Mouse (Mus musculus) heart, postnatal 10 days (tissue): ENCODE data around the gene Id2. TPM values are rescaled to one million over a fixed set of nuclear protein-coding genes. Genes with fewer than 3 reads are reported as not detected.

ENCODE experiments used
- DNase-seq, 2 experiments: peaks; one replicate each; pipeline ENCODE4 v3.0.0; 2021
- intact Hi-C: fragments of 180-260 bp; cut with DNase I; formaldehyde crosslinking; loops from one replicate; pipeline ENCODE4 v1.15.1; 2025
- total RNA-seq, 2 experiments: library from RNA; stranded (reverse); gene quantifications; 2 replicates each; pipeline ENCODE4 v1.2.3; 2021

Id2 gene
- total RNA-seq, 2 experiments from 2014 or later = 22.2 to 22.3 TPM

DNA sequence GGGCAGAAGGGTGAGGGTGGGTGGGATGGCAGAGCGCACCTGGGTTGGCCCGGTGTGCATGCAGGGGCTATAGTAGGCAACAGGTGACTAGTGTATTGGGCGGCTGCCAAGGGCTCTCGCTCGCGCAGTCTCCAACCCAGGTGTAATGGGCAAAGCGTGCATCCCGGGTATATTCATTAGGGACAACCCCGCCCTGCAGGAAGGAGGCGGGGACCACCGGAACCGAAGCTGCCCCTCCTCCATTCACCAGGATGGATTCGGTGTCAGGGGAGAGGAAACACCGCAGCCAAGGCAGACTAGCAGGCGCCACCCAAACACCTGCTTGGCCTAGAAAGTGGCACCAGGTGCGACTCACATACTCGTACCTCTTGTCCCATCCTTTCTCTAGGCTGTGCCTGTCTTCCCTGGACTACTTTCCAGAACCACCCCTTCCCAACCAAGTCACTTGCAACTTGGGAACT, 4.2 kb downstream of the Id2 start:
- intact Hi-C loops = loop anchor here (1.0 to 10.0 kb wide), 9 partner anchors 270 to 1184 kb away; no protein-coding TSS in a partner anchor
- peak in 1 of 2 experiments; percentile 39 for DNase-seq

DNA sequence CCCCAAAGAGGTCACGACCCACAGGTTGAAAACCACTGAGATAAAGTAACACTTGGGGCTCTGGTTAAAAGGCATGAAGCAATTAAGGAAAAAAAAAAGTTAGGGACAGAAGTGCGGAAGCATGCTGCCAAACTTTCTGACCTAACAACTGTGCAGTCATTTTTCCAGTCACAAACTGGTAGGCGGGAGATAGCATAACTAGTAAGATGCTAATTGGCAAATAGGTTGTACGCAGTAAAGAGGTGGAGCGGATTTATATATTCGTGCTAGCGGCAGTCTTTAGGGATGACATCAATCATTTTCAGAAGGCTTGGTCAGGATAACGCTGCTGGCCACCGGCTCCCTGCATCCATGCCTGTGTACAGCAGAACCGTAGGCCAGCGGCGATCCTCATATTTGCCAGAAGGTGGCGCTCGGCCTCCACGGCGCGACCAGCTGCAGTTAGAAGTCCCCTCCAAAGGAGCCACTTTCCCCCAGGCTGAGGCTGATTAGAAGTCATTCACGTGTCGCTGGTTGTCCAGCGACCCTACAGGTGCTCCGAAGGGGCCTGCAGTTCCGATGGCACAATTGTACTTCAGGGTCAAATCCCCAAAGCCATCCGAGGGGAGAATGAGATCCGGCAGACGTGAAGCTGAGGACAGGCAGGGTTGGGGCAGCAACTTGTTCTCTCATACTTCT, 4.8 kb downstream of the Id2 start:
- intact Hi-C loops = loop anchor here (1.0 to 10.0 kb wide), 9 partner anchors 270 to 1185 kb away; no protein-coding TSS in a partner anchor

DNA sequence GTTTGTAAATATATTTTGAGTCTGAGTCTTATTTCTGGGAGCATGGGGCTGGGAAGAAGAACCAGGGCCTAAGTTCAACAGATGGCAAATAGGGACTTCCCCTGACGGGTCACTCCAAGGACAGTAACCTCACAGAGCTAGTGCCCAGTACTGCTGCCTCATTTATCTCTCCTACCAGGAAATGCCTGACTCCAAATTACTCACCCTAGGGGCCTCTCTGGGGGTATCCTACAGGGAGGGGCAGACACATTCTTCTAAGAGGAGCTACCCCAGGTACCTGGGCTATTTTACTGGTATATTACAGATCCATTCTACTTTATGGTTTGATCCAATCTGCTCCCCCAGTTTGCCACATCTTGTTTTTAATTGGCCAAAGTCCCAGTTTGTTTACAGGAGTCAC, 7.5 kb downstream of the Id2 start:
- DNase-seq = no peak
- intact Hi-C loops = no loop called here

More for the DNA sequence above, 4.8 kb downstream of the Id2 start:
- DNase-seq = peak; percentile 91 to 92

DNA sequence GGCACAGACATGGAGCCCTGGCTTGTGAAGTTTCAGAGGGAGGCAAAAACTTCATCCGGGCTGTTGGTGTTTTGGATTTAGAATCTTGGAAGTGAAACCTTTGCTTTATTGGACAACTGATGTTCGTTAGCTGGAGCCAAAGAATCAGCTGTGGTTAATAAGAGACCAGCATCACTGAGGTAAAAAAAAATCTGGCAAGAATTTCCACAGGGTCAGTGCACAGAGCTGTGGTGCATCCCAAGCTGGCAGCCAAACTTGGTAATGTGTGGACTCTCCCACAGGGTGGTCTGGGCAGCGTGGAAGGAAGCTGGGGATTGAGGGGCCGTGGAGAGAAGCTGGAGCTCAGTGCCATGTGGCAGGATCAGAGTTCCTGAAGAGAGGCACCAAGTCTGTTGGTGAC, 10.0 kb downstream of the Id2 start:
- DNase-seq = no peak
- intact Hi-C loops = no loop called here

DNA sequence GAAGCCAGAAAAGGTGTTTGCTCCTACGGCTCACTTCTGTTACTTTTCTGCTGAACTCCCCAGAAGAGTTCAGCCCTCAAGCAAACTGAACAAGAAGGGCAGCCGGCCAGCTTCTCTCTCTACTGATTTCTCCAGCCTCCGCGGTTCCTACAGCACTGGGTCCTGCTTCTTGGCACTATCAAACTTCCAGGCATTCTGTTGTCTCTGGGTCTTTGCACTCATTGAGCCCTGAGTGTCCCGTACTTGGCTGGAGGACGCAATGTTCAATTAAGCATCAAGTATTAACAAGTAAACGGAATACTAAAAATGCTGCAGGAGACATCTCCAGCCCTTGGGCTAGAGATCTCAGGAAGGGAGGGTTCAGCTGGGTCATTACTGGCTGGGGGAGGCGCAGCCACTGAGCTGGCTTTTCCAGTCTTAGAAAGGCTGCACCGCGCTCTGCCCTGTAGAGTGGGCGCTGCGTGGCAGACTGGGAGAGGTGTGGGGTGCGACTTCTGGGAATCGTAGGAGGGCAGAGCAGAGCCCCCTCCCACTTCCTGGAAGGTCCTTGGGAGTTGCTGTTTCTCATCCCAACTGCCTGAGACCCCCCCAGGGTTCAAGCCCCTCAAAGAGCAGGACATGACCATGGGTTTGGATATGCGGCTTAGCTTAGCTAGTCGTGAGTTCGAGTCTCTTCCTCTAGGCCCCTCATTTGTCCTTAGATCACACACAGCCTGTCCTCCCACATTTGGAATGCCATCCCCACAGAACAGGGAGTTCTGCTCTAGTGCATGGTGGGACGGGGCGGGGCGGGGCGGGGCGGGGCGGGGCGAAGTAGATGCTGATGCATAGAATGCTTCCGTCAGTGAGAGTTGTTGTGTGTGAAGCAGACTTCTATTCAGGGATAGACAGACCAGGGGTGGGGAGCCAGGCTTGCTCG, 13.4 kb downstream of the Id2 start:
- no peak for DNase-seq
- intact Hi-C loops = no loop called here

DNA sequence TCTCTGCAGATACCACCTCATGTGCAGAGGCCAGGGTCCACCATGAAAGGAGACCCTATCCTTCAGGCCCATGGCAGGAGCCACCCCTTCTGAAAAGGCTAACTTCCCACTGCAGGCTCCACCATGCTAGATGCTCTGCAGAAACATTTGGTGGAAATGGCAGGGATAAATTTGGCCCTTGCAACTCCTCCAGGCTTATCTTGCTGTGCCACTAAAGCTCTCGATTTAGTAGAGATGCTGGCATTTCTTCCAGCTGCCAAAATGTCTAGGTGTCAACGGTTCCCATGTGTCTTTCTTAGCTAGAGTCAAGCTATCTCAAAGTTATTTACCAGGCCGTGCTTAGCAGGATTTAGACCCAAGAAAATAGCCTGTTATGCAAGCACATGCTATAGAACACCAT, 22.6 kb downstream of the Id2 start:
- DNase-seq = no peak
- intact Hi-C loops = no loop called here

DNA sequence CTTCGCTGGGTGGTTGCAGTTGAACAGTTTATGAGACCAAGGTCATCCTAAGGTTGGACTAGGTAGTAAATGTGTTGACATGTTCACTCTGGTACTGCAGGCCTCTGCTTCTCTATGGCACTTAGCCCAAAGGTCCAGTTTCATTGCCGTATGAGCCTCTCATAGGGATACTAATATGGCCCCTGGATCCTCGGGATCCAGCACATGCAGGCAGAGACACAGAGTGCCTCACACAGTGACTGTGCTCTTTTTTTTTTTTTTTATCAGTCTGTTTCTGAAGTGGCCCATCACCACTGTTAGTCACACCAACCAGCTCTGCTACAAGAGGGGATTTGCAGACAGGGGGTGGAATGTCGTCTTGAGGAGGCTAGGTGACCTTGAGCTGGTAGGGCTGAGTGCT, 23.6 kb downstream of the Id2 start:
- intact Hi-C loops = no loop called here
- DNase-seq = no peak

DNA sequence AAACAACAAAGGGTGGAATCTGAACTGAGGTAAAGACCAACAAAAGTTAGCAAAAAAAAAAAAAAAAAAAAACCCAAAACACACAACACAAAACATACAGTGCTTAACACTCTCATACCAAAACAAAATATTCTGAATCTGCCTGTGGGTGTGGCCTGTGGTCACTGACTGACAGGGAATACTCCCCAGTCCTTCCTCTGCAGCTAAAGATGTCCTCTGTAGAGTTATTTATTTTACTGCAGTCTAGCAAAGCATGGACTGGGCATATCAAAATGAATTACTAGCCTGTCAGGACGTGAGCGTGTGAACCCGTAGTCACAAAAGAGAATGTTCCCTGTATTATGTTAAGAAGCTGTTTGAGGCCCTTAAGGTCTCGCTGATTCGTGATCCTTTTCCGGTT, 34.7 kb downstream of the Id2 start:
- DNase-seq = no peak
- intact Hi-C loops = no loop called here

DNA sequence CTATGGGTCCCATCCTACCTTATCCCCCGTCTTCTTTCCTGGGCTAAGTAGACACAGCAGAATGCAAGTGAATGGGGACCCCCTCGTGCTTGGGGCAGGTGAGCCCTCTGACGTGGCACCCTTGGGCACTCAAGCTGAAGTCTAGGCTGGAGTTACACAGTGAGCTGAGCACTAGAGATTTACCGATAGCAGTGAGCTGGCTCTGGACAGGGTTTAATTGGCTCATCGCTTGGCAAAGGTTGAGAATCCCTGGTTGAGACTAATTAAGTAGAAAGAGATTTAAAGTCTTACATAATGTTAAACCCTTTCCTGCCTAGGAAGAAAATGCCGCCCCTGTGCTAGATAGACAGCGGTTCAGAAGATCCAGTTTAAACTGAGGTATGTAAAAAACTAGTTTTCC, 36.0 kb downstream of the Id2 start:
- no peak for DNase-seq
- intact Hi-C loops = no loop called here

DNA sequence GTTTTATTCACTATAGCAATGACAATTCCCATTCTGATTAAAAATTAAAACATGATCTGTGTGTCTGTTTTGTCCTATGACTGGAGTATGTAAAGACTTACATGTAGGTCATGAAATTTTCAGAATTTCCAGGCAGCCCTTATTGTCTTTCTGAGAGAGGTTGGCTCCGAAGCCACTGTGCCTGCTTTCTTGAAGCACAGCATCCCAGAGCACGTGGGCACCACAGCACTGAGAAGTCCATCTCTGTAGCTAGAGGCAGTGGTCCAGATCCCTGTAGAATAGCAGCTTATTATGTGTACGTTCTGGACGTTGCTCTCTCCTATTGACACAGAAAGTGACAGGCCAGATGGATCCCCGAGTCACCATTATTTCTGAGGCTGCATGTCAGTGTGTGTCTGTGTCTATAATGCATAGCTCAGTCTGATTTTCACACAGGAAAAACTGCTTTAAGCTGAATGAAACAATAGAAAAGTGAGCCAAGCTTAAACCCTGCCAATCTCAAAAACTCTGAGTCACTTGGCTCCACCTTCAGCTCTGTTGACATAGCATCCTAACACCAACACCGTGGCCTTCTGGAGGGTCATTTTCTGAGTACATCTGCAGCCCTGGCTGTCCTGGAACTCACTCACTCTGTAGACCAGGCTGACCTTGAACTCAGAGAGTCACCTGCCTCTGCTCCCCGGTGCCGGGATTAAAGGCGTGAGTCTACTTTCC, 37.3 kb downstream of the Id2 start:
- intact Hi-C loops = no loop called here
- DNase-seq = no peak

DNA sequence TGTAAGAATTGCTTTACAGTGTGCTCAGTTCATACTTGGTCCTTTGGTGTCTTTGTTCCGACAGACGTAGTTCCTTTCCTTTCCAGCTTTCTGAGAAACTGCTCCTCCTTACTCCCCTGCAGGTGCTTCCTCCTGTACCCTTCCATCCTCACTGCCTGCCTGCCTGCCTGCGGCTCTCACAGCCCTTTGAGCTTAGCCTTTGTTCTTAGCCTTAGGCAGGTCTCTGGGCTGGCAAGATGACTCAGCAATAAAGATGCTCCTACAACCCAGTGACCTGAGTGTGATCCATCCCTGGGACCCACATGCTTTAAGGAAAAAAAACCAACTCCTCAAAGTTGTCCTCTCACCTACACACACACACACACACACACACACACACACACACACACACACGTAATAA, 42.0 kb downstream of the Id2 start:
- DNase-seq = no peak
- intact Hi-C loops = no loop called here

DNA sequence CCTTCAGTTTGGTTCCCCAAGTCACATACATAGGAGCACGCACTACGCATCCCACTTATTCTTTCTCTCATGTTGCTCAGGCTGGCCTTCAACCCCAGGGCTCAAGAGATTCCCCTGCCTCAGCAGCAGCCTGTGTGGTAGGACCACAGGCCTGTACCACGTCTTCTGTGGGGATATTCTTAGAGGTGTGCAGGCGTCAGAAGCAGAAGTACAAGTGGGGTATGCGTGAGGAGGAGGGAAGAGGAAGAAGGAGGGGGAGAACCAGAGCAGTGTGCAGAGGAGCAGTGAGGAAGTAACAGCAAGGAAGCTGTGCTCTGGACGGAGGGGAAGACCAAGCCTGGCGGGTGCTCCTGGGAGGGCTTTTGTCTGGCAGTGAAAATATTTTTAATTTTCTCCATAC, 42.4 kb downstream of the Id2 start:
- intact Hi-C loops = no loop called here
- no peak for DNase-seq

DNA sequence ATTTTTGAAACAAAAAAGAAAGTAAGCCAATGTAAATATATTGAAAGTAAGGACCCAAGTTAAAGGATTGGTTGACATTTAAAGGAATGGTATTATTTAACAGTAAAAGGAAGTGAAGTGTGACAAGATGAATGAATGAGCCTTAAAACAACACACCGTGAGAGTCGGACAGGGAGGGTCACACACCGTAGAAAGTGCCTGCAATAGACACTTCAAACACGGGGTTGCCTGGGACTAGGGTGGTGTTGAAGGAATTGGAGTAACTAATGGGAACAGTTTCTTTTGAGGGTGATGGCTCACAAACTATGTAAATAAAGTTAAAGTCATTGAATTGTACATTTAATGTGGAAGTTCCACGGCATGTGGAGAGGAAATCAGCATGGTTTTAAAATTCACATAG, 47.7 kb downstream of the Id2 start:
- intact Hi-C loops = no loop called here
- DNase-seq = no peak

DNA sequence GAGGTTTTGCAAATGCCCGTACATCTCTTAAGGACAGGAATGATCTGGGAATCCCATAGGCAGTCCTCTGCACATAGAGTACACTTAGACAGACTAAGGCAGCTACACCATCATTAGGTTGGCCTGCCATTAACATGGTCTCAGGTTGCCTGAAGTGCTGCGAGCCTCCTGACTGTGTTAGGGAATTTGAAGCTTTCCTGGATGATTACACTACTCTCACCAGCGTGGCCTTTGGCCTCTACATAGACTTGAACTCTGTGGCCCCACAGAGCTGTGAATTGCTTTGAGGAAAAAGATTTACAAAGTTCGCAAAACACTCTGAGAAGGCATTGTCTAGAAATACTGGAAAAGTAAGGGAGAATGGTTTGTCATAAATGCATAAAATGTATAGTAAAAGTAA, 52.4 kb downstream of the Id2 start:
- DNase-seq = no peak
- intact Hi-C loops = no loop called here

DNA sequence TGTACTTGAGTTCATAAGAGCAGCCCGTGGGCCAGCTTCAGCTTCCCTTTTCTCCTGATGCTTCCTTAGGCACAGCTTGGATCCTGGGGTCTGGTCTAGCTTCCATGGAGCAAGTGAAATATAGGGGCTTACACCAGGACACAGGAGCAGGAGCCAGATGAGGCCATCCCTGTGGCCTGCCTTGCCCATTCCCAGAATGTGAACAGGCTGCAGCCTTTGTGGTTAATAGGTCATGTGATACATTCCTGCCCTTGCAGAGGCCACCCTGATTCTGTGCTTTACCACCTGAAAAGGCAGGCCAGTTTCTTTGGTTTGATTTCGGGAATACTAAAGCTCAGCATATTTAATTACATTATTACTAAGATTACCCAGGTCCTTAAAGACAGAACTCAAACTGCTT, 52.9 kb downstream of the Id2 start:
- intact Hi-C loops = no loop called here
- no peak for DNase-seq

Other genes with a start within 250 kb of the Id2 start
- 100 to 1,000 TPM; 106 to 116 TPM for gene Kidins220, start 122.2 kb downstream of the Id2 start, total RNA-seq